Mouse (Mus musculus): ENCODE measurements around the gene BC049352.

The BC049352 gene

DNA sequence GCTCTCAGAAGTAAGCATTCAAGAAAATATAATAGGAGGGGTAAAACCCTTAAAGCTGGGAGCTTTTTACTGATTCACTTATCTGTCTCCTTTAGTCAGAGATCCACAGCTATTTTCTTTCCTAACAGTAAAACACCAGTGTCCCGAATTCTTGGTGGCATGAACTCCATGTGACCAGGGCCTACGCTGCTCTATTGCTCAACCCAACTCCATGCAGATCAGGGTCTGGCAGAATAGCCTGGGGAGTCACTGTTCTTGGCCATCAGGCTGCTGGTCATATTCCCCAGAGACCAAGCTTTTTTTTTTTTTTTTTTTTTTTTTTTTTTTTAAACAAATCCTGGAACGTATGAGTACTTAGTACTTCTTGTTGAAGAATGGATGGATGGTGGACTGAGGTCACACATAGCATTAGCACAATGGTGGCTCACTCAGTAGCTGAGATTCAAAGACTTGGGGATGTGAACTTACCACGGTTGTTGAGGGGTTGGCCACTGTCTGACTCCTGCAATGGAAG is 7.9 kb downstream of the BC049352 start:
- no peak for DNase-seq (ENCODE audit: low spot score in 2 of 2)

DNA sequence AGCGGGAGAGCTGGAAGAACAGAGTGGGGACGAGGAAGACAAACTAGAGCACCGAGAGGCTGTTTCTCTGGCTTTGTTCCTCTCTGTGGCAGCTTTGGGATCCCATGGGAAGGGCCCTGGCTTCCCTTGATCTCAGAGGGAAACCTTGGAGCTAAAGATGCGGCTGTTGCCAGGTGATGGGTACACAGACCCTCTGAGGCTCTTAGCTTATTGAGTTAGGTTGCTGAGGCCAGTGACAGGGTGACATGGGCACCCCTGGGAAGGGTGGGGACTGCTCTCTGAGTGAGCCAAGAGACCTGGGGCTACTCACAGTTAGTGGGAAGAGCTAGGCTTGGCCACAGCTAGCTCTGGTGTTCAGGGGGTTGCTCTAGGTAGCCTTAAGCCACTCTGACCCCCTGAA is 13.7 kb downstream of the BC049352 start:
- DNase-seq (ENCODE audit: low spot score in 2 of 2) = no peak

DNA sequence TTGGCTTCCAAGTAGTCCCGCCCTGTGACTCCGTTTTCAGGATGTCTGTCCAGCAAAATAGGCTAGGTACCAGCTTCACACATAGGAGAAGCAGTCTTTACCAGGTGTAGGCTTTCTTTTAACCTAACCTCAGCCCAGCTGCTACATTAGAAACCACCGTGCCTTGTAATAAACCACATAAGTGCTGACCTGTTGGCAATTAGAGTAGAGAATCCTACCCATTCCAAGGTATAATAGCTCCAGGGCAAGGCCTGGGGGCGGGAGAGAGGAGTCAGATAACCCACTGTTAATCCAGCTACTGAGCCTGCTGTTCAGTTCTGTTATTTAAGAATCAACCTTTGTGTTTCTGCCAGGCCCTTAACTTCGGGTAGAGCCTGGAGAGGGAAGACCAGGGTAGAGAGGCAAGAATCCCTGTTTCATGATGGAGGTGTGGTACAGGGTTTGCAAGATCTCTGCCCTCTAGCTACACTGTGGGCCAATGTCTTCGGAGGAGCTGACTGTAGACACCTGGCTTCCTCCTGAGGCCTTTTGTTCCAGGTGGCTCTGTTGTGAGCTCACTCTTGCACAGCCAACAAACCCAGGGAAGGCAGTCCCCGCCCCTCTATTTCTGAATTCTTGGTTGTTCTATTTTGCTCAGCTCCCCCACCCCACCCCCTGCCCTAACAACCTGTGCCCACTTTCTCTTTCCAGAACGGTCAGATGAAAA is 14.5 kb downstream of the BC049352 start:
- DNase-seq (ENCODE audit: low spot score in 2 of 2) = no peak

DNA sequence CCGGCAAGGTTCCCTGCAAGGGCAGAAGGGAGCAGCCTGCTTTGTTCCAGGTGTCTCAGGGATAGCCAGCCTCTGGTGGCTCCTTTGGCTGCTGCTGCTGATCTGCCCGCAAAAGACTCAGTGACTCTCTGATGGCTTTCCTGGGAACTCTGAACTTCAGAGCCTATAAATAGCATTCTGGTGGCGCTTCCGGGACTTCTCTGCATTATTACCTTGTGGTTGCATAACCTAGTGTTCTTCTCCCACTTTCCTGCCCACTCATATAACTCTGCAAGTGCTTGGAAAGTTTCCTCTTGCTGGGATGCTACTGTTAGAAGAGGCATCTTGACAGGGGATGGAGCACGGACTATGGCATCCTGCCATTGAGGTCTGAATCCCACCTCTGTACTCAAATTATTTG is 15.7 kb downstream of the BC049352 start:
- DNase-seq (ENCODE audit: low spot score in 2 of 2) = no peak

DNA sequence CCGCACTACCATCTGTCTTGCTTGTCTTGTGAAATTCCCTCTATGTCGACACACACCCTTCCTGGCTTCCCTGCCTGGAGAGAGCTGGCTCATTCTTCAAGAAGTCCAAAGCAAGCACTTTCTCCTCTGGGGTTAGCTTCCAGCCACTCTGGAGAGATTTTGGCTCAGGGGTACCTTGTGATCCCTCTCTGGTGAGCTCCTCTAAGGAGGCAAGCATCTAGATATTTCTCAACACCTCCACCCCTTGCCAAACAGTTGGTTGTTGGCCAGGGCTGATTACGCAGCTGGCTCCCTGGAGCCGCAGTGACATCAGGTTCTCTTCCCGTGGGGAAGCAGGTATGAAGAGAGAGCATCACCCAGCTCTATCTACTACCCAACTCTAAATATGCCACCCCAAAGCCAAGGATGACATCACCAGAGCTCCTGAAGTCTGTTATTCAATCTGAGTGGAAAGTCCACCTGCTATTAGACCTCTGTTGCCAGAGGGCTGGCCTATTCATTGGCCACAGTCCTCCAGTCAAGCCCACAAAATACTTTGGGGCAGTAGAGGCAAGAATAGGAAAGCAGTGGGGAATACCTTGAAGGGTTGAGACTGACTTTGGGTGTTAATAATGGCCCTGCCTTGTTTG is 19.6 kb downstream of the BC049352 start:
- DNase-seq (ENCODE audit: low spot score in 2 of 2) = no peak

DNA sequence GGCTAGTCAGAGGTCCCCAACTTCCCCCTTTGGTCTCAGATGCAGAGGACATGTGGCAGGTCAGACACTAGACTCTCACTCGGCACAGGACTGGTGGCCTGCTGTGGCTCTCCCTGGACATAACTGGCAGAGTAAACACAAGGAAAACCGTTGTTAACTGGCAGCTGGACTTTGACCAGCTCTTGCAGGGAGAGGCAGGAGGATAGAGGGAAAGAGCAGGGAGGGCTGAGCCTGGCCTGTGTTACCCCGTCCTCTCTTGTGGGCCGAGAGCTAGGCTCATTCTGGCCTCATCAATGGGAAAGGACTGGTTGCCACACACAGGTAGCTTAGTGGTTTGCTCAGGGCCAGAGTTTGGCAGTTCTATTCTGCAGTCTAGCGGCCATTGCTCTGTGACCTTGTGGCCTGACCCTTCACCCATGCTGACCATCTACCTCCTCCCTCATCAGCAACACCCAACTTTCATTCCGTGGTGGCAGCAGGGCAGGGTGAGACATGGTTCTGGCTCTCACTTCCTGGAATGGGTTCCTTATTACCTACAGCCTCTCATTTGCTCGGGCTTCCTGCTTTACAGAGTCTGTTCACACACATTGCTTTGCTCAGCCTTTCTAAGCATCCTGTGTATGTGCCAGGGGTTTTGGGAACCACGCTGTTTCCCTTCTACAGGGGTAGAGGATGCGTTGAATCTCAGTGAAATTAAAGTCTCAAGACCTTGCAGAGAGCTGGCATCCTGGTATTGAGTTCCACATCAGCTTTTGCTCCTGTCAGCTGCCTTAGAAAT is 20.4 kb downstream of the BC049352 start:
- DNase-seq (ENCODE audit: low spot score in 2 of 2) = no peak

DNA sequence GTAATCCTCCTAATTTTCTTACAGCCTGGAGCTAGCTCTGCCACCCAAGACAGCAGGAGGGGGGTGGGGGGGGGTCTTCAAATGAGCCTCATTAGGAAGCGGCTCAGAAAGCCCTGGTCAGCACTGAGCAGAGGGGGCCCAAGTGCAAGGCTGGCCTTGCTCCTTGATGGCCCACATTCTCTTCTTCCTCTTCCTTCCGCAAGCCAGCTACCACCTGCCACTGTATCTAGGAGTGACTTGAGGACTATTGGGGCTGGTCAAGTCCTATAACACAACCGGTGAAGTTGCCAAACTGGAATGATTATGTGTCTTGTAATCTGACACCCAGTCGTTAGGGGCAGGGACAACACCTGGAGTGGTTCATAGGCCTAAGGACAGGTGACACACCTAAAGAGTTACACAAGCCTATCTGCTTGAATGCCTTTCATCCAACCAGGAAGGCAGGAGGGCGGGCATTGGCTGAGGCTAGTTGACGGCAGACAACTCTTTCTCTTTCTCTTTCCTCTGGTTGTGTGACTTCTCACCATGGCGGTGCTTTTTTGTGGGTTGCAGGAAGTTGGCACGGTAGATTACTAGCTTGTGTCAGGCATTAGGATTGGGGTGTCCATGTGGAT is 22.1 kb downstream of the BC049352 start, which contains the start of gene Tmprss4:
Gene Tmprss4, minus strand, starts transcription at position 296 of the 614 bp plus-strand sequence.
- DNase-seq (ENCODE audit: low spot score in 2 of 2) = no peak

DNA sequence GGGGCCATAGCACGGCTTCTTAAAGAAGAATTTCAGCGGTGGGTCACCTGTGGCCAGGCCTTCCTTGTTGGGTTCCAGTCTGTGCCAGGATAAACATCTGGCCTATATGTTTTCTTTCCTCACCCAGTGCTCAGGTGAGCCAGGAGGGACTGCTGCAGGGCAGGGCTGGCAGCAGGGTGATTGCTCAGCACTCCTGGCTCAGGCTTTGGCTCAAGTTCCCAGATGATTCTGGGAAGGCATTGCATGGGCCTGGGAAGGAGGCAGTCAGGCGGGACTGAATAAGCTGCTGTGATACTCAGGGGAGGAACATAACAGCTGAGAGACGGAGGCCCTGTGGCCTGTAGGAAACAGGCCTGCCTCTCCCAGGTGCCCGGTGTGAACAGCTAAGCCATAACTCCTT is 23.3 kb downstream of the BC049352 start:
- no peak for DNase-seq (ENCODE audit: low spot score in 2 of 2)

DNA sequence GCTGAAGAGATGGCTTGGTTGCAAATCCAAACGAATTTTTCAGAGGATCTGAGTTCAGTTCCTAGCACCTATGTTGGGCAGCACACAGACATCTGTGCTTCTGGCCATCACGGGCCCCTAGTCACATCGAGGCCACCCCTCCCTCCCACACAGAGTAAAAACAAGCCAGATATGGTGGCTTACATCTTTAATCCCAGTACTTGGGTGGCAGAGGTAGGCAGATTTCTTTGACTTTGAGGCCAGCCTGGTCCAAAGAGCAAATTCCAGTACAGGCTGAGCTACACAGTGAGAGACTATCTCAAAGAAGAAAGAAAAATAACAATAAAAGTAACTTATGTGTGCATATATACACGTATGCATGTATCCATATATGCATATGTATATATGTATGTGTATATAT is 24.3 kb downstream of the BC049352 start:
- DNase-seq (ENCODE audit: low spot score in 2 of 2) = no peak

DNA sequence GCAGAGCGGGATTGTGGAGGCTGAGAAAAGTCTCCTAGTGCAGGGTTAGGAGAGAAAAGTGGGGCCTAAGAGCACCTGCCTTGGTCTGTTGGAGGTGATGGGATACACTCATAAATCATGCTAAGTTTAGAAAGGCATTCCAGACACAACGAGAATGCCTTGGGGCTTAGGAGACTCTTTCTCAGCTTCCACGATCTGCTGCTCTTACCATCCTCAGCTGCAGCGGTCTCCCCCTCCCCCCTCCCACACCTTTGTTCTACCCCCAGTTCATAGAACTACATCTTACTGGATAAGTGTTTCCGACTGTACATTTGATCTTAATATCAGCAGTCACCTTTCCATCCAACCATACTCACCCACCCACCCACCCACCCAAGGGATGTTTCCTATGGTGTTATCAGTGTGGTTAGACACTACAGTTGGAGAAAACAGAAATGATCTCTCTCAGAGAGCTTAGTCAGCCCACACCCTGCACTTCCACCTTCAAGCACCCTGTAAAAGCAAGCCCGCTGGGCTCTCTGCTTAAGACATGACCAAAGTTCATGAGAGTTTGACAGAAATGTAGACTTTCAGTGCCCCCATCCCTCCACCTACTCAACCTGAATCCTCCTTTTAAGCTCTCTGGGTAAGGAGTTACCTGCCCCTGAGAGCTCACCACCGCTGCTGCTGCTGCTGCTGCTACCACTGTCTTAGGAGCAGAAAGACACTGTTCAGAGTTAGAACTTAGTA is 25.4 kb downstream of the BC049352 start:
- DNase-seq (ENCODE audit: low spot score in 2 of 2) = no peak

DNA sequence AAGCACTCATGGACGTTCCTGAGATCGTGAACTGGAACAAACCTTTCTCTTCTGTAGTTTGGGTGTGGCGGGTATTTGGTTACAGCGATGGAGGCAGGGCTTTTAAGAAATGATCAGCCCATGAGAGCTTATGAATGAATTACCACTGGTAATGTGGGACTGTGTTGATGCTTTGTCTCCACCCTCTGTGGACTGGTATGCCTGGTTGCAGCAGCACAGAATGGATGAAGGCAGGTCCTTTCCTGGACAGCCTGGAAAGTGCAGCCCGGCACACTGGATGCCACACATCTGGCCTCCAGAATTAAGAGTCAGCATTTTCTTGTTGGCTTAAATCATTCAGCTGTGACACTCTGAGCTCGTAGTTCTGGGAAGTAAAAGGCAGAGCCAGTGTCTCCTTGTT is 30.2 kb downstream of the BC049352 start:
- DNase-seq (ENCODE audit: low spot score in 2 of 2) = no peak

DNA sequence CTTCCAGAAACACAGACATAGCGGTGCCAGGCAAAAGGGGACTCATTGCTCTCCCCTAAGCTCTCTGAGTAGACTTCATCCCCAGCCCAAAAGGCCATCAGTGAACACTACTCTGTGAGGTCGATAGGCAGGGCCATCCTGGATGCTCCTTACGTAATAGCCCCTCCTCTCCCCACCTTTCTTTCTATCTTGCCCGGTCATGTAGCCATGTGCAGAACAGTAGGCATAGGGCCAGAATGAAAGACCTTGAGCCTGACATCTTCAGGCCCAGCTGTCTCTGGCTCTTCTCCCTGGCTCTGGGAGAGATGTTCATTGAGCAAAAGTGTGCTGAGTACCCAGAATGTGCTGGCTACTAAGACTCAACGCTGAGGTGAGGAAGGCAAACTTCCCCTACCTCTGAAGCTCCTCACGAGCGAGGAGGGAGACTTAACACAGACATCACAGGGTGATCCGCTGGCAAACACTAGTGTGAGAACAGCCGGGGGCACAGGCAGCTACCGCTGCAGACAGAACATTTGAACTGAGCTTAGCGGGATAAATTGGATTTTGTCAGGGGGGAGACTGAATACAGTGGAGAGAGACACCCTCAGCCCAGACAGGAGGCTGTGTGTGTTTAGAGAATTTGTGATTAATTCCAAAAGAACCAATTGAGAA is 33.8 kb downstream of the BC049352 start:
- DNase-seq (ENCODE audit: low spot score in 2 of 2) = no peak

DNA sequence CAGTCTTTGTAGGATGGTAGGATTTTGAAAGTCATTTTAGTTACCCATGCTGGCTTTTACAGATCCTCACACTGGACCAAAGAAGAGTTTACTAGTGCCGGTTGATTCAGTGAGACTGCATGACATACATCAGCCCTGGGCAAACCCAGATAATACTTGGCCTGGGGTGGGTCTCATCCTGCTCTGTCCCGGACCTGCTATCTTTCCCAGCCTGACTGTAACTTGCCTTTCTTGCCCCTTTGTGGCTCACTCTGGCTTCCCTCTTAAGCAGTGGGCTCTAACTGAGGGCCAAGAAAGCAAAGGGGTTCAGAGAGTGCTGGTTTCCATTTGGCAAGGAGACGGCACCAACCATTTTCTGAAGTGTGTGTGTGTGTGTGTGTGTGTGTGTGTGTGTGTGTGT is 37.8 kb downstream of the BC049352 start:
- no peak for DNase-seq (ENCODE audit: low spot score in 2 of 2)

DNA sequence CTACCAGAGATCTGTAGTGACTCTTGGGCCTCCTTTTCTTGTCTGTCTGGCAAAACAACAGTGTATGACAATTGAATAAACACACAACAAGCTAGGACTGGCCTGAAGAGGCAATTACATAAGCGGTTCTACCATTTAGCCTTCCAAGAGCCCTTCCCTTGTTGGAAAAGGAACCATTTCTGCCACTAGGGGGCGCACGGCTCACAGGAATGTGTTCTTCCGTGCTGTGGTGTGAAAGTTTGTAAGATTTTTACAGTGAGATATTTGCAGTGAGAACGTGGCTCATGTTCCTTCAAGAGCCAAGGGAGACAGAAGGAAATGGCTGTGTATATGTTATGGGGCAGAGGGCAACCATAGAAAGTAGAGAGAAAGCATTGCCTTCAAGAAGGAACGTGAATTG is 39.8 kb downstream of the BC049352 start:
- peak; percentile 97 to 99 for DNase-seq (ENCODE audit: low spot score in 2 of 2)

DNA sequence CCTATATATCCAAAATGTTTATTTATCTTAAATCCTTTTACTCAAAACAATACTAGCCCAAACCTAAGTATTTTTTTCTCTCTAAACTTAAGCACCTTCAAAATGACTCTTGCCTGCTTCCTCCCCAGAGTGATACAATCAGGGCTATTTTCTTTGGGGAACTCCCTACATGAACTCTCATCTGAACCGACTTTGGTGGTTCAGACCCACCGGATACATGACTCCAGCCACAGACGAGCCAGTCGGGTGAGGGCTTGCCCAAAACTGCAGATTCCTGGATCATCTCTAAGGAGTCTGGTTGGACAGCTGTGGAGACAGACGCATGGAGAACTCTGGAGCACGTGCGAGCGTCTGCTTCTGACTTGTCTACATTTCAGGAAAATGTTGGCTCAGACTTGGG is 47.6 kb downstream of the BC049352 start:
- DNase-seq (ENCODE audit: low spot score in 2 of 2) = no peak

DNA sequence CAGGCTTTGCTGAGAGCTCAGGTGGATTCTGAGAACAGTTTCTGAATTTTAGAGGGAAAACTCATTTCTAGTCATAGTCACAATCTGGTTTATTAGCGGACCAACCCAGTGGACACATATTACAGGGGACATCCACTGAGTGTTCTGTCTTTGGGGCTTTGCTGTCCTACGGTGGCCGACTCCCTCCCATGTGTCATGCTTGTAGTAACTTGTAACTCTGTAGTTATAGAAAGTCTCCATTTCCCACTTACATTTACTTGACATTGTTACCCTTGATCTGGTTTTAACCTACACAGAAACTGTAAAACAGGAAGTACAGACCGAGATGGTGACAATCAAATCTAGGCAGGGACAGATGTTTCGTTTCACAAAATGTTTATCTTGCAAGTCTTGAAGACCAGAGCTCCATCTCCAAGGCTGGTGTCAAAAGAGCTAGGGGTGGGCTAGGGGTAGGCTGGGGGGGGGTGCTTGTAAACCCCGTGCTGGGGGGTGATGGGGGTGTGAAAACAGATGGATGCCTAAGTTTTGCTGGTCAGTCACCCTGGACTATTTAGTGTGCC is 53.9 kb downstream of the BC049352 start:
- no peak for DNase-seq (ENCODE audit: low spot score in 2 of 2)

DNA sequence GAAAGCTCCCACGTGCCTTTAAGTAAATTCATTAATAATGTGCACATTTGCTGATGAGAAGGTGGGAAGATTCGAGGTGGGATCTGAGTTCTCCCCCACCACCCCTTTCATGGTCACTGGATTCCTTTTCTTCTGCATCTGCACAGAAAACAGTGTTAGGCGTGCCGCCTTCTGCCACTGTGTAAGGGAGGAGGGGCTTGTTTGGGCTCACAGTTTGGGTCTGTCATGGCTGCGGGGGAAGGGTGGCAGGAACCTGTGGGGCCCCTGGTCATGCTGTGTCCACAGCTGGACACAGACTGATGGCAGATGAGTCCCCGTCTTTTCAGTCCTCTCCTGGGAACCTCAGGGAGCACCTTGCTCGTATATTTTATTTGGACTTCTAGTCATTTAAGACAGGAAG is 54.9 kb downstream of the BC049352 start:
- DNase-seq (ENCODE audit: low spot score in 2 of 2) = no peak

DNA sequence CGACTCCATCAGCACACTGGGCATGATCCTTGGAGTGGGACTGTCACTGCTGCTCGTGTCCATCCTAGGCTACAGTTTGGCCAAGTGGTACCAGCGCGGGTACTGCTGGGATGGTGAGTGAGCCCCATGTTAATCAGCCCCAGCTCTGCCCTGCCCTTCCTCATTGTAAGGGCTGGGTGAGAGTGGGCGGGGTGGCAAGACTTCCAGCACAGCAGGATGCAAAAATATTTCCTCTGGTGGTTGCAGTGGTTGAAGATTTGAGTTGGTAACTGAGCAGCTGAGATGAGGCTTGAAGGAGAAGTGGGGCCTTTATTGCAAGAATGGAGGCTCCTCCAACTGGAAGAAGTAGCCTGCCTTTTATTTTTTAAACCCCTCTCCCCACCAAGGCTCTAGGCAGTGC is 59.6 kb downstream of the BC049352 start:
- no peak for DNase-seq (ENCODE audit: low spot score in 2 of 2)

DNA sequence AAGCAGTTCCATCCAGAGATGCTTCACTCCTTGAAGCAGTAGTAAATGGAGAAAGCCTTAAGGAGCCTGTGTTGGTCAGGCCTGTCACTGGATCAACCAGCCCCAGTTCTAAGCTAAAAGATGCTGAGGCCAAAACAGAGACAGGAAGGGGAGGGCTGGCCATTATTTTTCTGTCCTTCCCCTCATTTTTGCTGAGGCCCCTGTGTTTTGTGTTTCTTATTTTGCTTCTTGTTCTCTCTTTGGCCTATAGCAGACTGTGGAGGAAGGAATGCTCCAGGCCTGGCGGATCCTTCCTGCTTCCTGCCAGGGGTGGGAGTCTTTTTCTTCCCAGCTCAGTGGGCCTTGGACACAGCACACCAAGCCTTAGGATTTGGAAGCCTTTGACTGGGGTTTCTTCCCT is 63.6 kb downstream of the BC049352 start:
- no peak for DNase-seq (ENCODE audit: low spot score in 2 of 2)

DNA sequence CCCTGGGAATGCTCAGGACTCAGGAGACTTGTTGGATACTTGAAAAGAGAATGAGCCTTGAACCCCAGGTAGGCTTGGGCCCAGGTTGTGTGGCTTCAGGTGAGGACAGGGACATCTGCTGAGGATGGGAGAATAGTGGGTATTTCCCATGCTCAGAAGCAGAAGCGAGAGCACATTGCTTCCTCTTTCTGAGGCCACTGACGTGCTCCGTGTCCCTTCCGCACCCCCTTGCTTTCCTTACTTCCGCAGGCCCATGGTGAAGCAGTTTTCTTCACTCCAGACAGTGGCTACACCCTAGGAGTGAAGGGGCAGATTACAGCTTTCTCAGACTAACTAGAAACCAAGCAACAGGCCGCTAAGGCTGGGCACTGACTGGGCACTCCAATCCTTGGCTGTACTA is 64.3 kb downstream of the BC049352 start:
- DNase-seq (ENCODE audit: low spot score in 2 of 2) = no peak

DNA sequence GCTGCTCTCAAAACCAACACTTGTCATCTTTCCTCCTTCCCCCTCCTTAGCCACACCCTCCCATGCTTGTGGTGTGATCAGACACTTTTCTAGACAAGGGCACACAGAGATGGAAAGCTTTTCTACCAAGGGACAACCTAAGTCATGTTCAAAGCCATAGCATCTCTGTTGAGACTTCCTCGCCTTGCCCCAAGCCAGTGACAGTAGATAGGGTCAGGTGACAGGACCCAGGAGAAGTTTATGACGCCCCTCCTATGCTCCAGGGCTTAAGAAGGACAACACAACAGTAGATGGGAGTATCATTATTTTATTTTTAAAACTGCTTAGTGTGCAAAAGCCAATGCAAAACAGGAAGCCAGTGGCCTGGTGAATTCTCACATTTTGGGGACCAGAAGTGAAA is 65.7 kb downstream of the BC049352 start:
- DNase-seq (ENCODE audit: low spot score in 2 of 2) = no peak

Data from right cerebral cortex, adult 2 months (tissue).